Mouse (Mus musculus): Measurements from ENCODE around the gene Herpud2.
"Not testable (repeated sequence)": the region's sequence is repeated elsewhere in the genome, so short reads cannot be mapped to it uniquely, and the experiment has no call there.

The Herpud2 gene

GRCm38 (mm10) chr9:25148767-25149166, 2.9 kb downstream of the Herpud2 start:
- peak; percentile 66 for DNase-seq (ENCODE audit: extremely low read depth, low read depth)

GRCm38 (mm10) chr9:25145925-25146324, 5.7 kb downstream of the Herpud2 start:
- DNase-seq (ENCODE audit: extremely low read depth, low read depth): no peak

- no peak for DNase-seq (ENCODE audit: extremely low read depth, low read depth)
Observed at GRCm38 (mm10) chr9:25143950-25144349, 7.7 kb downstream of the Herpud2 start.

GRCm38 (mm10) chr9:25142988-25143387, 8.6 kb downstream of the Herpud2 start:
- DNase-seq (ENCODE audit: extremely low read depth, low read depth): no peak

- no peak for DNase-seq (ENCODE audit: extremely low read depth, low read depth)
Observed at GRCm38 (mm10) chr9:25142041-25142440, 9.6 kb downstream of the Herpud2 start.

GRCm38 (mm10) chr9:25140330-25140729, 11.3 kb downstream of the Herpud2 start:
- DNase-seq (ENCODE audit: extremely low read depth, low read depth): no peak

- DNase-seq (ENCODE audit: extremely low read depth, low read depth): no peak
Observed at GRCm38 (mm10) chr9:25138900-25139299, 12.7 kb downstream of the Herpud2 start.

GRCm38 (mm10) chr9:25132920-25133319, 18.7 kb downstream of the Herpud2 start:
- DNase-seq (ENCODE audit: extremely low read depth, low read depth): no peak

- no peak for DNase-seq (ENCODE audit: extremely low read depth, low read depth)
Observed at GRCm38 (mm10) chr9:25132253-25132652, 19.4 kb downstream of the Herpud2 start.

- no peak for DNase-seq (ENCODE audit: extremely low read depth, low read depth)
Observed at GRCm38 (mm10) chr9:25124048-25124447, 27.6 kb downstream of the Herpud2 start.

- DNase-seq (ENCODE audit: extremely low read depth, low read depth): not testable (repeated sequence)
Observed at GRCm38 (mm10) chr9:25123590-25123989, 28.0 kb downstream of the Herpud2 start.

- DNase-seq (ENCODE audit: extremely low read depth, low read depth): peak; percentile 46
Observed at GRCm38 (mm10) chr9:25104638-25105037, 47.0 kb downstream of the Herpud2 start.

- no peak for DNase-seq (ENCODE audit: extremely low read depth, low read depth)
Observed at GRCm38 (mm10) chr9:25102881-25103280, 48.7 kb downstream of the Herpud2 start.

- no peak for DNase-seq (ENCODE audit: extremely low read depth, low read depth)
Observed at GRCm38 (mm10) chr9:25090853-25091252, 60.8 kb downstream of the Herpud2 start.

- DNase-seq (ENCODE audit: extremely low read depth, low read depth): no peak
Observed at GRCm38 (mm10) chr9:25089122-25089521, 62.5 kb downstream of the Herpud2 start, which contains the start of gene Gm10181. Gm10181 (plus strand) TSS chr9:25089422.

- no peak for DNase-seq (ENCODE audit: extremely low read depth, low read depth)
Observed at GRCm38 (mm10) chr9:25076505-25076904, 75.1 kb downstream of the Herpud2 start.

GRCm38 (mm10) chr9:25075977-25076376, 75.6 kb downstream of the Herpud2 start:
- no peak for DNase-seq (ENCODE audit: extremely low read depth, low read depth)

- no peak for DNase-seq (ENCODE audit: extremely low read depth, low read depth)
Observed at GRCm38 (mm10) chr9:25072666-25073065, 79.0 kb downstream of the Herpud2 start.

GRCm38 (mm10) chr9:25058726-25059125, 92.9 kb downstream of the Herpud2 start:
- DNase-seq (ENCODE audit: extremely low read depth, low read depth): no peak
